Mouse (Mus musculus): Measurements from ENCODE around the gene Itgam. TPM values are rescaled to one million over a fixed set of nuclear protein-coding genes. Genes with fewer than 3 reads are reported as not detected.
"Not testable (repeated sequence)": the region's sequence is repeated elsewhere in the genome, so short reads cannot be mapped to it uniquely, and the experiment has no call there.

Gene Itgam
- polyA plus RNA-seq (2015; fragmentation: Nextera tagmentation; extraction: Ambion mirVana), result 0.99 and 1.1 TPM in 2 replicates

DNA sequence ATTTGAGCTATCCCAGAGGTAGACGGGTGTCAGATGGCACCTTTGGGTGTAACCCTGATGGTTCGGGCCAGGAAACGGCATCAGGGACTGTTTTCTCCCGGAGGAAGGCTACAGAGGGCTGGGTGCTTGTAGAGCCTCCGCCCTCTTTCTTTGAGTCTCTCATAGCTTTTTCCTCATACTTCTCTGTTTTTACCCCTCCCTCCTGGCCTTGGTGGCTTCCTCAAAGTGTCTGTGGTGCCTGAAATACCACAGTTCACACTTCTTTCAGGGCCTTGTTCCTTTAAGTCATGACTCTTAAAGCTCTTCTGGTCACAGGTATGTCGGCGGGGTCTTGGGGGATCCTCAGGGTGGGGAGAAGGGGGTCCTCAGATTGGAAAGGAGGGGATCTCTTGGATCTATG lies at the start of gene Itgam, which contains the start of gene Gm49368:
Gene Itgam, plus strand, starts transcription at position 185 of the 400 bp plus-strand sequence.
Gene Gm49368, plus strand, starts transcription at position 228 of the 400 bp plus-strand sequence.
- no peaks in the 10 kb centered on the region for H3K9me3 ChIP-seq (ENCODE audit: control insufficient read depth, low read length)
- 97% methylated on average over 7 of the region's 7 CpGs for WGBS

DNA sequence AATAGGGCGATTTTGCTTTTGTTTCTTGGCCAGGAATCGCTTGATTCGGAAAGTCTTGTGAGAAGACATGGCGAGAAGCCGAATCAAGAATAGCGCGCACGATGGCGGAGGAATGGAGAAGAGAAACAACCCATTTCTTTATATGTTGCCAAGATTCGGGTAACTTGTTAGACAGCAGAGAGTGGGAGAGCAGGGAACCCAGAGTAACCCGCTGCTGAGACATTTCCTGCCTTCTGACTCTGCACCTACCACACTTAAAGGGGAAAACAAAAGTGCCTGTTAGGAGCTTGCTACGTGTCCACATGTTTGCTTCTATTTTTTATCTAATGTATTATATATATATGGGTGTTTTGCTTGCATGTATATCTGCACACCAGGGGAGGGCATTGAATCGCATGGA lies 49.3 kb upstream of the Itgam start:
- Histone ChIP-seq H3K4me1 (replicated peaks; ENCODE audit: control insufficient read depth, insufficient read depth, low read length) (no peaks in the 10 kb centered on the region), H3K36me3 (ENCODE audit: control insufficient read depth, insufficient read depth) (no peaks in the 10 kb centered on the region), H3K27ac (ENCODE audit: low read length) (no peak overlapping the region), H3K9me3 (ENCODE audit: control insufficient read depth, low read length) (no peaks in the 10 kb centered on the region), H3K27me3 (replicated peaks; ENCODE audit: control insufficient read depth, insufficient read depth, low read length) (no peaks in the 10 kb centered on the region), H3K9ac (replicated peaks; ENCODE audit: low read depth, low read length) (no peak overlapping the region), H3K4me2 (ENCODE audit: low read length) (no peak overlapping the region), H3K4me3 (replicated peaks; ENCODE audit: low read length) (no peak overlapping the region)
- 88% methylated on average over 13 of the region's 13 CpGs for WGBS
- ATAC-seq, result no peak

More for the DNA sequence above, at the start of gene Itgam, which contains the start of gene Gm49368:
- H3K4me3 ChIP-seq (replicated peaks; ENCODE audit: low read length), result no peak within 1 kb of the TSS
- H3K27me3 ChIP-seq (replicated peaks; ENCODE audit: control insufficient read depth, insufficient read depth, low read length), result no peaks in the 10 kb centered on the region
- H3K27ac ChIP-seq (ENCODE audit: low read length), result no peak within 1 kb of the TSS
- H3K36me3 ChIP-seq (ENCODE audit: control insufficient read depth, insufficient read depth), result no peaks in the 10 kb centered on the region
- H3K9ac ChIP-seq (replicated peaks; ENCODE audit: low read depth, low read length), result no peak within 1 kb of the TSS
- H3K4me1 ChIP-seq (replicated peaks; ENCODE audit: control insufficient read depth, insufficient read depth, low read length), result no peaks in the 10 kb centered on the region
- ATAC-seq, result no peak
- no peak within 1 kb of the TSS for H3K4me2 ChIP-seq (ENCODE audit: low read length)

DNA sequence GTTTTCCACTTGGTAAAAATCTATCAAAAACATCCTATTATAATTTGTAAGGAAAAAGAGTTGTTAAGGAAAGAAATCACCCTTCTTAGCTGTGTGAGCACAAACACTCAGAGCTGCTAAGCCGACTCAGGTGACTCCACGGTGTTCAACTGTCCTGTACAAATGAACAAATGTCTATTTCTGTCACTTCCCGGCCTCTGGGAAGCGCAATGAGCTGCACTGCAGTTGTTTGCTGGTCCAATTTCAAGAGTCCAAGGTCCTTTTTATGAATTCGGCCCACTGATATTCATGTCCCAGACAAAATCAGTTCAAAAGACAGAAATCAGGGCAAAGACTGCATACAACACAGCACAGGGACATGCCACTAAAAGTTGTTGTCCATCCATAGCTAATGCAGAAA lies 46.3 kb upstream of the Itgam start:
- not testable (repeated sequence) for H3K4me3 ChIP-seq (replicated peaks; ENCODE audit: low read length); H3K4me1 ChIP-seq (replicated peaks; ENCODE audit: control insufficient read depth, insufficient read depth, low read length); H3K4me2 ChIP-seq (ENCODE audit: low read length); H3K9me3 ChIP-seq (ENCODE audit: control insufficient read depth, low read length); ATAC-seq; H3K36me3 ChIP-seq (ENCODE audit: control insufficient read depth, insufficient read depth); H3K9ac ChIP-seq (replicated peaks; ENCODE audit: low read depth, low read length); H3K27ac ChIP-seq (ENCODE audit: low read length); H3K27me3 ChIP-seq (replicated peaks; ENCODE audit: control insufficient read depth, insufficient read depth, low read length)
- WGBS, result 86% methylated on average over 5 of the region's 5 CpGs

DNA sequence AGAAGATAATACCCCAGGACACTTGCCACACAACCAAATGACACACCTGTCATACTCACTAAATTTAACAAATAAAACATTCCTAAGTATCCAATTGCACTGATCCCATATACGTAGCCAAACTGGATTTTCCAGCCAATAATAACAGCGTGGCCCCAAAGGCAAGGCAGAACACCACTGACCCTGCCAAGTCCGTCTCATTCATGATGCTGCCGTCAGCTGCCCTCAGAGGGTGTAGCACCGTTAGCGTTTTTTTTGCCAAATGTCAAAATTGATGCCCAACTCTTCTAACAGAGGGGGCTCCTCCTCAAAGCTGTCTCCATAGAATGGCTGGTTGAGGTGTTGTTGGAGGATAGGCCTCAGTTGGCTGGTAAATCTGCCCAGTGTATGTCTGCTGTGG lies 45.8 kb upstream of the Itgam start:
- H3K4me1 ChIP-seq (replicated peaks; ENCODE audit: control insufficient read depth, insufficient read depth, low read length), result no peaks in the 10 kb centered on the region
- H3K27ac ChIP-seq (ENCODE audit: low read length), result no peak overlapping the region
- H3K9me3 ChIP-seq (ENCODE audit: control insufficient read depth, low read length), result no peaks in the 10 kb centered on the region
- no peak overlapping the region for H3K4me2 ChIP-seq (ENCODE audit: low read length)
- no peaks in the 10 kb centered on the region for H3K36me3 ChIP-seq (ENCODE audit: control insufficient read depth, insufficient read depth)
- no peak overlapping the region for H3K9ac ChIP-seq (replicated peaks; ENCODE audit: low read depth, low read length)
- no peaks in the 10 kb centered on the region for H3K27me3 ChIP-seq (replicated peaks; ENCODE audit: control insufficient read depth, insufficient read depth, low read length)
- 91% methylated on average over 6 of the region's 6 CpGs for WGBS
- H3K4me3 ChIP-seq (replicated peaks; ENCODE audit: low read length), result no peak overlapping the region
- ATAC-seq, result no peak

DNA sequence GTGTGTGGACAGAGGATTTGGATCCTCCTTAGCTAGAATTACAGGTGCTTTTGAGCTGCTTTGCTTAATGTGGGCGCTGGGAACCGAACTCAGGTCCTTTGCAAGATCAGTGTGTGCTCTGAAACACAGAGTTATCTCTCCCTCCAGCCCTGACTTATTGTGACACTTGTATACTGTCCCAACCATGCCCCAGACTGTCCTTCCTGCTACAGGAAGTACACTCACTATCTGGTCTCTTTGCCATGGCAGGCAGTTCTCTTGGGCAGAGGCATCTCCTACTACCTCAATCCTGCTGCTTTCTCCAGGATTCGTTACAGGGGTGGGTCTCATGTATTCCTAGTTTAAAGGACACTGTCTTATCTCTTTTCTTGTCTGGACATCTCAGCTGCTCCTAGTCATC lies 44.2 kb upstream of the Itgam start:
- H3K9ac ChIP-seq (replicated peaks; ENCODE audit: low read depth, low read length), result no peak overlapping the region
- H3K27me3 ChIP-seq (replicated peaks; ENCODE audit: control insufficient read depth, insufficient read depth, low read length), result no peaks in the 10 kb centered on the region
- no peaks in the 10 kb centered on the region for H3K36me3 ChIP-seq (ENCODE audit: control insufficient read depth, insufficient read depth)
- no peak overlapping the region for H3K27ac ChIP-seq (ENCODE audit: low read length)
- H3K4me2 ChIP-seq (ENCODE audit: low read length), result no peak overlapping the region
- ATAC-seq, result no peak
- H3K4me1 ChIP-seq (replicated peaks; ENCODE audit: control insufficient read depth, insufficient read depth, low read length), result no peaks in the 10 kb centered on the region
- no peaks in the 10 kb centered on the region for H3K9me3 ChIP-seq (ENCODE audit: control insufficient read depth, low read length)
- 94% methylated on average over 3 of the region's 3 CpGs for WGBS
- H3K4me3 ChIP-seq (replicated peaks; ENCODE audit: low read length), result no peak overlapping the region

DNA sequence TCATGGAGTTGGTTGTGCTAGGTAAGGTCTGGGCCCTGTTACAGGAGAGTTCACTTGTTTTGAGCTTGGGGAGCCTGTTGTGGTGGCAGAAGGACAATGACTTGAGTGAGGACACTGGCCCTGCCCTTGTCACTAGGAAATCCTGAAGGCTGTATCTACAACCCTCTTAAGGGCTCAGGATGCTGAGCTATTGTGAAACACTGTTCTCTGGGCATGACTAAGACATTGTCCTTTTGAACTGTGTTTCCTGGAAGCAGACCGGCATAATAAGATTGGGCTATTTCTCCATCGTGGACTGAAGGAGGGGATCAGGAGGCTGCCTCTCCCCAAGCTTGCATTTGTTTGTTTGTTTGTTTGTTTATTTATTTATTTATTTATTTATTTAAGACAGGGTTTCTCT lies 43.3 kb upstream of the Itgam start:
- whole genome bisulfite sequencing, result 85% methylated on average over 2 of the region's 2 CpGs
- Histone ChIP-seq H3K36me3 (ENCODE audit: control insufficient read depth, insufficient read depth) (no peaks in the 10 kb centered on the region), H3K27me3 (replicated peaks; ENCODE audit: control insufficient read depth, insufficient read depth, low read length) (no peaks in the 10 kb centered on the region), H3K9ac (replicated peaks; ENCODE audit: low read depth, low read length) (no peak overlapping the region), H3K4me1 (replicated peaks; ENCODE audit: control insufficient read depth, insufficient read depth, low read length) (no peaks in the 10 kb centered on the region), H3K4me3 (replicated peaks; ENCODE audit: low read length) (no peak overlapping the region), H3K4me2 (ENCODE audit: low read length) (no peak overlapping the region), H3K27ac (ENCODE audit: low read length) (no peak overlapping the region), H3K9me3 (ENCODE audit: control insufficient read depth, low read length) (no peaks in the 10 kb centered on the region)
- no peak for ATAC-seq

DNA sequence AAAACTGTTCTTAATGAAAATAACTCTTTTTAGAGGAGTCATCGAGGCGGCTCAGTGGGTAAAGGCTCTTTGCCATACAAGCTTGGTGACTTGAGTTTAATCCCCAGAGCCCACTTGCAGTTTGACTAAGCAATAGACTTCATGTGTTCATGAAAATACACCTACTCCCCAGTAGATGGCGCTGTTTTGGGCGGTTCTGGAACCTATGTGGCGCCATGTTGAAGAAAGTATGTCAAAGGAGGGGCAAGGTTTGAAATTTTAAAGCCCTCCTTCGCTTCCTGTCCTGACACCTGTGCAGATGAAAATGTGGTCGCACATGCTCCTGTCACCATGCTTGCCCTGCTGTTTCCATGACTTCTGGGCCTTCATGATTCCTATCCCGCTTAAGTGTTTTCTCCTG lies 39.5 kb upstream of the Itgam start:
- Histone ChIP-seq H3K27ac (ENCODE audit: low read length) (no peak overlapping the region), H3K4me3 (replicated peaks; ENCODE audit: low read length) (no peak overlapping the region), H3K9me3 (ENCODE audit: control insufficient read depth, low read length) (no peaks in the 10 kb centered on the region), H3K4me1 (replicated peaks; ENCODE audit: control insufficient read depth, insufficient read depth, low read length) (no peaks in the 10 kb centered on the region), H3K9ac (replicated peaks; ENCODE audit: low read depth, low read length) (no peak overlapping the region), H3K27me3 (replicated peaks; ENCODE audit: control insufficient read depth, insufficient read depth, low read length) (no peaks in the 10 kb centered on the region), H3K36me3 (ENCODE audit: control insufficient read depth, insufficient read depth) (no peaks in the 10 kb centered on the region), H3K4me2 (ENCODE audit: low read length) (no peak overlapping the region)
- WGBS, result 63% methylated on average over 8 of the region's 8 CpGs
- ATAC-seq, result no peak

DNA sequence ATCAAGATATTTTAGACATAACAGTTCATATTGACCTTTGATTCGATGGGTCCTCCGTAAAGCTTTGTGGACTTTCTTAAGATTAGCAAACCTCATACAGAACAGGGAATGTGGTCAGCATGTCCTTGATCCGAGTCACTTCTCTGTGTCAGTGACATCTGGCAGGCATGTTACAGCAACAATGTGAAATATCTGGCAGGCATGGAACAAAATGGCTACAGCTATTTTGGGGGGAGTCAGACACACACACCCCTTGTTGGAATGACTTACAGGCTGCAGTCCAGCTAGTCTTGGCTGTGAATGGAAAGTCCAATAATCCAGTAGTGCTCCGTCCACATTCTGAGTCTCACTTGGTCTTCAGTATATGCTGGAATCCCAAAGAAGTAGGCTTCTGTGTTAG lies 38.9 kb upstream of the Itgam start:
- Histone ChIP-seq H3K4me1 (replicated peaks; ENCODE audit: control insufficient read depth, insufficient read depth, low read length) (no peaks in the 10 kb centered on the region), H3K4me2 (ENCODE audit: low read length) (no peak overlapping the region), H3K4me3 (replicated peaks; ENCODE audit: low read length) (no peak overlapping the region), H3K9ac (replicated peaks; ENCODE audit: low read depth, low read length) (no peak overlapping the region), H3K9me3 (ENCODE audit: control insufficient read depth, low read length) (no peaks in the 10 kb centered on the region), H3K27ac (ENCODE audit: low read length) (no peak overlapping the region), H3K27me3 (replicated peaks; ENCODE audit: control insufficient read depth, insufficient read depth, low read length) (no peaks in the 10 kb centered on the region), H3K36me3 (ENCODE audit: control insufficient read depth, insufficient read depth) (no peaks in the 10 kb centered on the region)
- no peak for ATAC-seq
- 93% methylated on average over 4 of the region's 4 CpGs for WGBS

DNA sequence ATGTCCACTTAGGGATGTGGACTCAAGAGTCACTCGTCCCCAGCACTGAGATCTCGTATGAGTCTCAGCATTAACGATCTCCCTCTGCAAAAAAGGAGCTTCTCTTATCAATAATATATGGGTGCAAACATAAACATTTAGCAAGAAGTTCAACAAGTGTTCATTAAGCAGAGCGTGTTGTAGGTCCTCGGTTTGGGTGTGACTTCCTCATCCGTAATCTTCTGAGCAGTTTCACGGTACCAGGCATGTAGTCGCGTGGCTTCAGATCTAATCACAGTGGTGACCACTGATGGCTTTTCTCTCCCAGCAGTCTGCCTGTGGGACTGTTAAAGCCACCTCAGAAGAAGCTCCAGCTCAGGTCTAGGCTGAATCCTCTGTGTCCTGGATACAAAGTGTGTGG lies 38.1 kb upstream of the Itgam start:
- no peaks in the 10 kb centered on the region for H3K27me3 ChIP-seq (replicated peaks; ENCODE audit: control insufficient read depth, insufficient read depth, low read length)
- ATAC-seq, result no peak
- WGBS, result 94% methylated on average over 9 of the region's 9 CpGs
- H3K27ac ChIP-seq (ENCODE audit: low read length), result no peak overlapping the region
- H3K36me3 ChIP-seq (ENCODE audit: control insufficient read depth, insufficient read depth), result no peaks in the 10 kb centered on the region
- no peaks in the 10 kb centered on the region for H3K4me1 ChIP-seq (replicated peaks; ENCODE audit: control insufficient read depth, insufficient read depth, low read length)
- no peak overlapping the region for H3K4me3 ChIP-seq (replicated peaks; ENCODE audit: low read length)
- no peak overlapping the region for H3K9ac ChIP-seq (replicated peaks; ENCODE audit: low read depth, low read length)
- no peaks in the 10 kb centered on the region for H3K9me3 ChIP-seq (ENCODE audit: control insufficient read depth, low read length)
- no peak overlapping the region for H3K4me2 ChIP-seq (ENCODE audit: low read length)

DNA sequence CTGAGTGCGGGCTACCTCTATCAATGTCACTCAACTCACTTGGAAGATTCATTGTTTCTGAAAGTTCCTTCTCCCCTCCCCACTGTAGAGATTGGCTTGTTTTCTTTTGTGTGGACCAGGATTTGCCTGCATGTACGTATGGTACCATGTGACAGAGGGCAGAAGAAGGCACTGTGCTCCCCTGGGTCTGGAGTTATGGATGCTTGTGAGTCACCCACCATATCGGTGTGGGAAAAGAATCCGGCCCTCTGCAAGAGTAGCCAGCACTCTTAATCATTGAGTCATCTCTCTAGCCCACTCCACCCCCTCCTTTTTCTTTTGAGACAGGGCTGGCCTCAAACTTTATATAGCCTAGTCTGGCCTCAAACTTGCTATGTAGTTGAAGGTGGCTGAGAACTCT lies 37.5 kb upstream of the Itgam start:
- H3K27me3 ChIP-seq (replicated peaks; ENCODE audit: control insufficient read depth, insufficient read depth, low read length), result no peaks in the 10 kb centered on the region
- no peaks in the 10 kb centered on the region for H3K4me1 ChIP-seq (replicated peaks; ENCODE audit: control insufficient read depth, insufficient read depth, low read length)
- no peak overlapping the region for H3K4me2 ChIP-seq (ENCODE audit: low read length)
- no peaks in the 10 kb centered on the region for H3K9me3 ChIP-seq (ENCODE audit: control insufficient read depth, low read length)
- WGBS, result 88% methylated on average over 4 of the region's 4 CpGs
- H3K27ac ChIP-seq (ENCODE audit: low read length), result no peak overlapping the region
- no peak overlapping the region for H3K9ac ChIP-seq (replicated peaks; ENCODE audit: low read depth, low read length)
- no peak overlapping the region for H3K4me3 ChIP-seq (replicated peaks; ENCODE audit: low read length)
- ATAC-seq, result no peak
- no peaks in the 10 kb centered on the region for H3K36me3 ChIP-seq (ENCODE audit: control insufficient read depth, insufficient read depth)
